Mouse (Mus musculus) stomach, embryonic 14.5 days (tissue): ENCODE results near the gene Tfdp2. TPM values are rescaled to one million over a fixed set of nuclear protein-coding genes. Genes with fewer than 3 reads are reported as not detected.
A peak's percentile ranks its signal among the peaks of the same experiment; 100 is the strongest.

Experiments used
- ATAC-seq: fragments of 200-750 bp; cut with Nextera tagmentation; 2 replicates; pipeline ENCODE4 v1.8.0; 2017; ENCODE audit warnings: low read depth, moderate TSS enrichment; ENCODE audit not compliant: insufficient number of reproducible peaks, insufficient read depth, low FRiP score
- H3K27ac ChIP-seq: fragments of 300-500 bp; sonication (generic); 2 replicates; pipeline ENCODE4 v1.5.1; 2014; ENCODE audit warnings: mild to moderate bottlenecking, low read length, moderate library complexity, mixed read lengths
- H3K27me3 ChIP-seq: fragments of 300-500 bp; sonication (generic); 2 replicates; pipeline ENCODE4 v1.6.1; 2014; ENCODE audit warnings: low read length, control low read depth, mixed read lengths; ENCODE audit not compliant: control insufficient read depth, insufficient read depth
- H3K36me3 ChIP-seq: fragments of 300-500 bp; sonication (generic); 2 replicates; pipeline ENCODE4 v1.6.1; 2014; ENCODE audit warnings: mild to moderate bottlenecking, control low read depth, low read length, moderate library complexity, mixed read lengths; ENCODE audit not compliant: control insufficient read depth, insufficient read depth
- H3K4me1 ChIP-seq: fragments of 300-500 bp; sonication (generic); 2 replicates; pipeline ENCODE4 v1.6.1; 2014; ENCODE audit warnings: low read length, control low read depth, mixed read lengths; ENCODE audit not compliant: control insufficient read depth, insufficient read depth
- H3K4me2 ChIP-seq: fragments of 300-500 bp; sonication (generic); replicated peaks from 2 replicates; pipeline ENCODE4 v1.6.1; 2014; ENCODE audit warnings: low read depth, low read length, control low read depth
- H3K4me3 ChIP-seq: fragments of 300-500 bp; sonication (generic); 2 replicates; pipeline ENCODE4 v1.5.1; 2014; ENCODE audit warnings: low read depth, low read length, control low read depth
- H3K9ac ChIP-seq: fragments of 300-500 bp; sonication (generic); replicated peaks from 2 replicates; pipeline ENCODE4 v1.6.1; 2014; ENCODE audit warnings: low read depth, mild to moderate bottlenecking, control low read depth, low read length, moderate library complexity, mixed read lengths
- H3K9me3 ChIP-seq: fragments of 300-500 bp; sonication (generic); 2 replicates; pipeline ENCODE4 v1.6.1; 2016; ENCODE audit warnings: low read depth, low read length, control low read depth; ENCODE audit not compliant: control insufficient read depth
- WGBS: fragments of 180-500 bp; shearing (Covaris S2); extraction: QIAGEN DNeasy Blood & Tissue Kit; methylation state at CpG from one replicate; pipeline ENCODE4 v1.1.7; 2014; 5-methylcytosine and 5-hydroxymethylcytosine counted together
- polyA plus RNA-seq: library from polyadenylated mRNA; unstranded; fragments of >200 nt; fragmentation: Nextera tagmentation; extraction: Ambion mirVana; gene quantifications from 2 replicates; pipeline ENCODE4 v1.2.1, GENCODE M21; 2014

Gene Tfdp2
- polyA plus RNA-seq, 1 experiment from 2014 or later, result 60.4 TPM

DNA sequence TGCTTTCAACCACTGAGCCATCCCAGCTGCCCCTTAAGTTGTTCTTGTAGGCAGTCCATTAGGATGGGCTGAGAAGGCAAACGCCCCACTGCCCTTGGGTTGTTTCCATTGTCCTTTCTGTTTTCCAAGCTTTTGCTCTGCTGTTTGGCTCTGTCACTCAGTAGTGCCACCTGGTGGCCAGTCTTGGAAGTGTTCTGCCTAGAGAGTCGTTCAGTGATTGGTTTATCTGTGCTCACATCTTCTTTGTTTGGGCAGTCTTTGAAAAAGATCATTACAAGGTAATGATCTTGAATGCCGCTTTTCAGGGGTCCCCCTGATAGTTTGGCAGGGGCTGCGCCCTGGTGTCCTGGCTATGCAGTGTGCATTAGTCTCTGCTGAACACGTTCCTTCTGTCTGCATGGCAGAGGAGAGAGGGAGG lies 28.9 kb upstream of the Tfdp2 start:
- H3K9me3 ChIP-seq, result no peaks in the 10 kb centered on the region
- H3K4me2 ChIP-seq, result no peak overlapping the region
- H3K9ac ChIP-seq, result no peak overlapping the region
- H3K36me3 ChIP-seq, result no peaks in the 10 kb centered on the region; the same call in 1 of the 2 replicates
- no peaks in the 10 kb centered on the region for H3K4me1 ChIP-seq
- WGBS, result 36% methylated on average over 5 of the region's 5 CpGs
- H3K27me3 ChIP-seq, result no peaks in the 10 kb centered on the region
- no peak overlapping the region for H3K27ac ChIP-seq
- H3K4me3 ChIP-seq, result no peak overlapping the region
- ATAC-seq, result 0 out of 2 replicates have a peak, but pooled peaks have one; percentile 46

DNA sequence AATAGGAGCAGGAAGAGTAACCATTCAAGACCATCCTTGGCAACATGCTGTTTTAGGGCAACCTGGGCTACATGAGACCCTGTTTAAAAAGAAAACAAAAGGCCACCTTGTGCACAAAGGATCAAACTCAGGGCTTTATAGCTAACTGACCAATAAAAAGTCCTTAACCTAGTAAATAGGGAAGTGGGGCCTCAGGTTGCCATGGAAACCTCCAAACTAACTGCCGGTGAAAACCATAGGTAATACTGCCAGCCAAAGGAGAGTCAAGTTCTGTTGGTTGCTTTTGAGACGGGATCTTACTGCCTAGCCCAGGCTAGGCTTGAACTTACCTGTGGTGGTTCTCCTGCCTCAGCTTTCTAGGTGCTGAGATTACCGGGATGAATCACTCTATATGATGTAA lies 25.5 kb upstream of the Tfdp2 start:
- no peak overlapping the region for H3K27ac ChIP-seq
- 74% methylated on average over 3 of the region's 3 CpGs for WGBS
- H3K9me3 ChIP-seq, result no peaks in the 10 kb centered on the region
- no peaks in the 10 kb centered on the region for H3K4me1 ChIP-seq
- H3K36me3 ChIP-seq, result no peaks in the 10 kb centered on the region
- no peak for ATAC-seq
- no peak overlapping the region for H3K4me3 ChIP-seq
- no peak overlapping the region for H3K4me2 ChIP-seq
- H3K9ac ChIP-seq, result no peak overlapping the region
- H3K27me3 ChIP-seq, result no peaks in the 10 kb centered on the region

DNA sequence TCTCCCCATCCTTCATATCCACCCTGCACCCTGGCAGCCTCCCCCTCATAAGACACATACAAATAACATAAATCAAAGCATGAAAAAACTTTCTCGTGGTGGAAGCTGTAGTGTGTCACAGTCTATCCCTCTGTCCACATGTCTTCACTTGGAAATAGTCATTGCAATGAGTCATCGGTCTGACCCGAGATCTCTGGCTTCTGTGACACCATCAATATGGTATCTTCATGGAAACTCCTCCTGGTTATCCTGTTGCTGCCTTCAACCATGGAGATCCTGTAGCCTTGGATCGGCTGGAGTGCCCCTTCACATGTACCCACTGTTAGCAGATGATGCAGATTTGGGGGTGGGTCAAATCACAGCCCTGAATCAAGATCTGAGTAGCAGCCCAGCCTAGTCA lies 11.2 kb upstream of the Tfdp2 start:
- no peaks in the 10 kb centered on the region; the same call in 1 of the 2 replicates for H3K36me3 ChIP-seq
- 85% methylated on average over 4 of the region's 4 CpGs for WGBS
- H3K27me3 ChIP-seq, result no peaks in the 10 kb centered on the region
- H3K27ac ChIP-seq, result no peak overlapping the region
- no peak overlapping the region for H3K9ac ChIP-seq
- no peak overlapping the region for H3K4me2 ChIP-seq
- H3K4me1 ChIP-seq, result no peaks in the 10 kb centered on the region
- no peak for ATAC-seq
- no peaks in the 10 kb centered on the region for H3K9me3 ChIP-seq
- H3K4me3 ChIP-seq, result no peak overlapping the region

DNA sequence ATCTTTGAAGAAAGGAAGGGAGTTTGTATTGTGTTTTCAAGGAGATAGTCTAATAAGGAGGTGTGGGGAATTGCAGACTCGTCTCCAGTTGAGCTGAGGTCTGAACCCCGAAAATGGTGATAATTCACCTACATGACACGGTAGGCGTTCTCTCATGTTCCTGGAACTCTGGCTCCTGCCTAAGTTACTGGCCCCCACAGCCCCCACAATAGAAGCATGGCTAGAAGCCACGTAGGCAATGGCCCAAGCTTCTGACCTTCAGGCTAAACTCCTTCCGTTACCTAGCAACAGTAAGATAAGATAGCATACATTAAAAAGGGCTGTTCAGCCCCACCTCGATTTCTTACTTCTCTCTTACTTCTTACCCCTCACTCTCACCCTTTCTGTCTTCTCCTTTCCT lies 9.4 kb upstream of the Tfdp2 start:
- H3K4me2 ChIP-seq, result no peak overlapping the region
- no peak overlapping the region for H3K27ac ChIP-seq
- H3K27me3 ChIP-seq, result no peaks in the 10 kb centered on the region
- 53% methylated on average over 7 of the region's 7 CpGs for WGBS
- H3K9ac ChIP-seq, result no peak overlapping the region
- no peak overlapping the region for H3K4me3 ChIP-seq
- no peaks in the 10 kb centered on the region for H3K4me1 ChIP-seq
- H3K9me3 ChIP-seq, result no peaks in the 10 kb centered on the region
- H3K36me3 ChIP-seq, result no peaks in the 10 kb centered on the region; the same call in 1 of the 2 replicates
- ATAC-seq, result no peak; the same call in 1 of the 2 replicates

DNA sequence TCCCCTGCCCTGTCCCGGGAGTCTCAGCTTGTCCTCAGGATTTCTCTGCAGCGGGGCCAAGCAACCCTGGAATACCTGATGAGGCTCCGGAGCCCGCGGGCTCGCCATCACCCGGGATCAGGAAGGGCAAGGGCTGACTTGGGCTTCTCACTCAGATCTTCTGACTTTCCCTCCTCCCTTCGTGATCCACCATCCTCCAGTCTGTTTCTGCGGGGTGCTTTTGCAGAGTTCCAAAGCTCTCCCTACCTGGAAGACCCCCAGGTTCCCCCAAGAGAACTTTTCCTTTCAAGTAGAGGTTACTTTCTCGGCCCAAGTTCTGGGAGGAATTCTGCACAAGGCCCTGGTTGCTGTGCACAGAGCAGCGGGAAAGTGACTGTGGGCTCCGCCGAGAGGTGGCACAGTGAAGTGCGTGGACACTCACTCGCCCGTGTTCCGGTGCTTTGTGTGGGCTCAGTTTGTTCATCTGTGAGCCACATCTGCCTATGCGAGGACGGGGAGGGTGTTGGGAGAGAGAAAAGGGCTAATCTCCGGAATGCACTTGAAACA lies 634 bp downstream of the Tfdp2 start:
- ATAC-seq, result no peak; the same call in 1 of the 2 replicates

DNA sequence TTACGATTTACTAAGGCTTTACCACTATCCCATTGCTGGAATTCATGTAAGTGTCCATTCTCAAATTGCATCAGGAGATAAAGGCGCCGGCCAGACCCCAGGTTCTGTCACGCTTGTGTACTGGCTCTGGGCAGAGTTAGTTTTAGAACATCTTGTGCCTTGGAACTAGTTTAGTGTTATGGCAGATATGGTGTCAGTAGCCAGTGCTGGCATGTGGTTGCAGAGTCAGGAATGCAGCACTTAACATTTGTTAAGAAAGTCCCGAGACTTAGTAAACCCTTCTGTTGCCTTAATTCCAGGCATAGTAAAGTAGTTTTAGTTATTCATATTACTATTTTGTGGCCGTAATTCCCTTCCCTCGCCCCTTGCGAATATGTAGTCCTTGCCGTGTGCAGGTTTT lies 1.7 kb downstream of the Tfdp2 start:
- H3K9me3 ChIP-seq, result no peaks in the 10 kb centered on the region
- no peaks in the 10 kb centered on the region for H3K27me3 ChIP-seq
- no peaks in the 10 kb centered on the region for H3K36me3 ChIP-seq
- no peak for ATAC-seq
- WGBS, result 56% methylated on average over 9 of the region's 9 CpGs
- no peak overlapping the region for H3K9ac ChIP-seq
- H3K4me2 ChIP-seq, result peak overlapping the region; percentile 86
- peak overlapping the region; percentile 80; the same call in 1 of the 2 replicates for H3K4me3 ChIP-seq
- no peak overlapping the region for H3K27ac ChIP-seq
- H3K4me1 ChIP-seq, result peaks cover 7% of the 10 kb centered on the region; the same call in 1 of the 2 replicates

More for the DNA sequence above, 634 bp downstream of the Tfdp2 start:
- H3K36me3 ChIP-seq, result no peaks in the 10 kb centered on the region
- H3K9ac ChIP-seq, result peak overlapping the region; percentile 72
- H3K4me2 ChIP-seq, result peak overlapping the region; percentile 86
- peaks cover 7% of the 10 kb centered on the region; the same call in 1 of the 2 replicates for H3K4me1 ChIP-seq
- H3K9me3 ChIP-seq, result no peaks in the 10 kb centered on the region
- WGBS, result under 1% methylated on average over 20 of the region's 20 CpGs
- peak overlapping the region; percentile 80 for H3K4me3 ChIP-seq
- no peaks in the 10 kb centered on the region for H3K27me3 ChIP-seq
- peak overlapping the region; percentile 92 for H3K27ac ChIP-seq

DNA sequence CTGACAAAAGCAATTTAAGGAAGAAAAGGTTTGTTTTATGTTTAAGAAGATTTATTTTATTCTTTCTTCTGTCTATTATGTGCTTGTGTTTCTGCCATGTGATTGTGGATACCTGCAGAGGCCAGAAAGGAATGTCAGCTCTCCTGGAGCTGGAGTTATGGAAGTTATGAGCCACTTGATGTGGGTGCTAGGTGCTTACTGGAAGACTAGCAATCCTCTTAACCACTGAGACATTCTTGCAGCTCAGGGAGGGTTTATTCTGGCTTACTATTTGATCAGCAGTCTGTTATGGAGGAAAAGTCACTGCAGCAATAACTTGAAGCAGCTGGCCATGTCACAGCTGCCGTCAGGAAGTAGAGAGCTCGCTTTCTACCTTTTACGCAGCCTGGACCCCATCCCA lies 7.6 kb downstream of the Tfdp2 start:
- WGBS, result 80% methylated on average over 3 of the region's 3 CpGs
- no peak for ATAC-seq
- Histone ChIP-seq H3K9me3 (no peaks in the 10 kb centered on the region), H3K36me3 (no peaks in the 10 kb centered on the region), H3K27ac (no peak overlapping the region), H3K9ac (no peak overlapping the region), H3K4me1 (no peaks in the 10 kb centered on the region), H3K27me3 (no peaks in the 10 kb centered on the region), H3K4me3 (no peak overlapping the region), H3K4me2 (no peak overlapping the region)

DNA sequence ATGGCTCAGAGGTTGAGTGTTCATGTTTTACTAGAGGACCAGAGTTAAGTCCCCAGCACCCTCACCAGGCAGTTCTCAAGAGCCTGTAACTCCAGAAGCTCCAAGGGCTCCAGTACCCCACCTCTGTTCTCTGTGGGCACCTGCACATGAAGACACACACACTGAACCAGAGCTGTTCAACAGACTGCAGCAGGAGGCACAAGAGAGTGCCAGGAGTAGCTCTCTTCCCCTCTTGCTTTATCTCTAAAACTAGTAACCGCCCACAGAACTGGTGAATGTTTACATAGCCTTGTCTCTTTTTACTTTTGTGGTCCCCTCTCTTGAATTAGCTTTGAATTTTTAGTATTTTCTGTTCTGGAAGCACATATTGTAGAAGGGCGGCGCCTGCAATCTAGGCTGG lies 11.4 kb downstream of the Tfdp2 start:
- no peaks in the 10 kb centered on the region for H3K27me3 ChIP-seq
- no peaks in the 10 kb centered on the region for H3K36me3 ChIP-seq
- 87% methylated on average over 3 of the region's 3 CpGs for WGBS
- ATAC-seq, result no peak
- H3K9me3 ChIP-seq, result no peaks in the 10 kb centered on the region
- no peak overlapping the region for H3K4me3 ChIP-seq
- H3K27ac ChIP-seq, result no peak overlapping the region
- no peak overlapping the region for H3K4me2 ChIP-seq
- no peak overlapping the region for H3K9ac ChIP-seq
- no peaks in the 10 kb centered on the region for H3K4me1 ChIP-seq
